Mouse (Mus musculus): ENCODE data around the gene Abi3. TPM values are rescaled to one million over a fixed set of nuclear protein-coding genes. Genes with fewer than 3 reads are reported as not detected.
A peak's percentile ranks its signal among the peaks of the same experiment; 100 is the strongest.

Abi3 gene
- polyA plus RNA-seq, 1 experiment from 2014 or later: 4.2 TPM

- Histone ChIP-seq H3K9ac (ENCODE audit: low read length) (no peak overlapping the region), H3K27ac (replicated peaks) (peak overlapping the region; percentile 49; the same call in 1 of the 2 replicates), H3K36me3 (ENCODE audit: control insufficient read depth, insufficient read depth, low read length) (no peaks in the 10 kb centered on the region), H3K27me3 (ENCODE audit: control insufficient read depth, insufficient read depth, low read length) (no peaks in the 10 kb centered on the region), H3K4me3 (ENCODE audit: low read depth, low read length) (no peak overlapping the region), H3K4me1 (replicated peaks; ENCODE audit: control insufficient read depth, insufficient read depth) (no peaks in the 10 kb centered on the region), H3K9me3 (ENCODE audit: control insufficient read depth, low read length) (no peaks in the 10 kb centered on the region), H3K4me2 (replicated peaks; ENCODE audit: low read depth) (no peak overlapping the region)
- ATAC-seq (ENCODE audit: low FRiP score, low TSS enrichment): peak; percentile 14; the same call in 1 of the 2 replicates
- WGBS: 56% methylated on average over 5 of the region's 5 CpGs
- TF ChIP-seq CTCF (IDR thresholded peaks at IDR 0.05; ENCODE audit: low read depth): no peak
- no peak for TF ChIP-seq EP300 (optimal IDR thresholded peaks at IDR 0.05)
- DNase-seq (ENCODE audit: low spot score): no peak
Measured at GRCm38 (mm10) chr11:95805010-95805409, 37.3 kb downstream of the Abi3 start.

- Histone ChIP-seq H3K27ac (replicated peaks) (no peak overlapping the region), H3K4me3 (ENCODE audit: low read depth, low read length) (no peak overlapping the region), H3K4me2 (replicated peaks; ENCODE audit: low read depth) (no peak overlapping the region), H3K36me3 (ENCODE audit: control insufficient read depth, insufficient read depth, low read length) (no peaks in the 10 kb centered on the region), H3K9me3 (ENCODE audit: control insufficient read depth, low read length) (no peaks in the 10 kb centered on the region), H3K27me3 (ENCODE audit: control insufficient read depth, insufficient read depth, low read length) (no peaks in the 10 kb centered on the region), H3K9ac (ENCODE audit: low read length) (no peak overlapping the region), H3K4me1 (replicated peaks; ENCODE audit: control insufficient read depth, insufficient read depth) (no peaks in the 10 kb centered on the region; the same call in 1 of the 2 replicates)
- no peak for ATAC-seq (ENCODE audit: low FRiP score, low TSS enrichment)
- WGBS: 68% methylated on average over 5 of the region's 5 CpGs
- no peak for TF ChIP-seq EP300 (optimal IDR thresholded peaks at IDR 0.05)
- TF ChIP-seq CTCF (IDR thresholded peaks at IDR 0.05; ENCODE audit: low read depth): no peak
- no peak for DNase-seq (ENCODE audit: low spot score)
Measured at GRCm38 (mm10) chr11:95795582-95795981, 46.7 kb downstream of the Abi3 start.

- no peaks in the 10 kb centered on the region for H3K27me3 ChIP-seq (ENCODE audit: control insufficient read depth, insufficient read depth, low read length)
- no peak overlapping the region for H3K4me2 ChIP-seq (replicated peaks; ENCODE audit: low read depth)
- no peak overlapping the region for H3K4me3 ChIP-seq (ENCODE audit: low read depth, low read length)
- TF ChIP-seq EP300 (optimal IDR thresholded peaks at IDR 0.05): no peak
- no peak for TF ChIP-seq CTCF (IDR thresholded peaks at IDR 0.05; ENCODE audit: low read depth)
- H3K27ac ChIP-seq (replicated peaks): no peak overlapping the region
- H3K4me1 ChIP-seq (replicated peaks; ENCODE audit: control insufficient read depth, insufficient read depth): no peaks in the 10 kb centered on the region; the same call in 1 of the 2 replicates
- ATAC-seq (ENCODE audit: low FRiP score, low TSS enrichment) (no peak), DNase-seq (ENCODE audit: low spot score) (no peak)
- H3K9me3 ChIP-seq (ENCODE audit: control insufficient read depth, low read length): no peaks in the 10 kb centered on the region
- H3K9ac ChIP-seq (ENCODE audit: low read length): no peak overlapping the region
- H3K36me3 ChIP-seq (ENCODE audit: control insufficient read depth, insufficient read depth, low read length): no peaks in the 10 kb centered on the region
- WGBS: 56% methylated on average over 5 of the region's 5 CpGs
Measured at GRCm38 (mm10) chr11:95794201-95794600, 48.1 kb downstream of the Abi3 start.

- Histone ChIP-seq H3K27ac (replicated peaks) (no peak overlapping the region), H3K9ac (ENCODE audit: low read length) (no peak overlapping the region), H3K27me3 (ENCODE audit: control insufficient read depth, insufficient read depth, low read length) (no peaks in the 10 kb centered on the region), H3K4me3 (ENCODE audit: low read depth, low read length) (no peak overlapping the region), H3K36me3 (ENCODE audit: control insufficient read depth, insufficient read depth, low read length) (no peaks in the 10 kb centered on the region), H3K9me3 (ENCODE audit: control insufficient read depth, low read length) (no peaks in the 10 kb centered on the region), H3K4me2 (replicated peaks; ENCODE audit: low read depth) (no peak overlapping the region), H3K4me1 (replicated peaks; ENCODE audit: control insufficient read depth, insufficient read depth) (no peaks in the 10 kb centered on the region; the same call in 1 of the 2 replicates)
- no peak for DNase-seq (ENCODE audit: low spot score)
- ATAC-seq (ENCODE audit: low FRiP score, low TSS enrichment): no peak
- WGBS: 93% methylated on average over 8 of the region's 8 CpGs
- no peak for TF ChIP-seq CTCF (IDR thresholded peaks at IDR 0.05; ENCODE audit: low read depth)
- no peak for TF ChIP-seq EP300 (optimal IDR thresholded peaks at IDR 0.05)
Measured at GRCm38 (mm10) chr11:95792950-95793509, 49.2 kb downstream of the Abi3 start.

- DNase-seq (ENCODE audit: low spot score) (no peak), ATAC-seq (ENCODE audit: low FRiP score, low TSS enrichment) (no peak)
- no peaks in the 10 kb centered on the region for H3K36me3 ChIP-seq (ENCODE audit: control insufficient read depth, insufficient read depth, low read length)
- TF ChIP-seq CTCF (IDR thresholded peaks at IDR 0.05; ENCODE audit: low read depth): no peak
- no peak for TF ChIP-seq EP300 (optimal IDR thresholded peaks at IDR 0.05)
- H3K9me3 ChIP-seq (ENCODE audit: control insufficient read depth, low read length): no peaks in the 10 kb centered on the region
- no peak overlapping the region for H3K9ac ChIP-seq (ENCODE audit: low read length)
- H3K4me3 ChIP-seq (ENCODE audit: low read depth, low read length): no peak overlapping the region
- H3K4me2 ChIP-seq (replicated peaks; ENCODE audit: low read depth): no peak overlapping the region
- H3K4me1 ChIP-seq (replicated peaks; ENCODE audit: control insufficient read depth, insufficient read depth): no peaks in the 10 kb centered on the region; the same call in 1 of the 2 replicates
- H3K27me3 ChIP-seq (ENCODE audit: control insufficient read depth, insufficient read depth, low read length): no peaks in the 10 kb centered on the region
- no peak overlapping the region for H3K27ac ChIP-seq (replicated peaks)
- 84% methylated on average over 13 of the region's 13 CpGs for WGBS
Measured at GRCm38 (mm10) chr11:95791787-95792186, 50.5 kb downstream of the Abi3 start.

GRCm38 (mm10) chr11:95789451-95789891 lies 52.8 kb downstream of the Abi3 start:
- ATAC-seq (ENCODE audit: low FRiP score, low TSS enrichment) (no peak), DNase-seq (ENCODE audit: low spot score) (no peak)
- Histone ChIP-seq H3K36me3 (ENCODE audit: control insufficient read depth, insufficient read depth, low read length) (no peaks in the 10 kb centered on the region), H3K27me3 (ENCODE audit: control insufficient read depth, insufficient read depth, low read length) (no peaks in the 10 kb centered on the region), H3K9ac (ENCODE audit: low read length) (no peak overlapping the region), H3K4me2 (replicated peaks; ENCODE audit: low read depth) (no peak overlapping the region), H3K9me3 (ENCODE audit: control insufficient read depth, low read length) (no peaks in the 10 kb centered on the region), H3K4me1 (replicated peaks; ENCODE audit: control insufficient read depth, insufficient read depth) (no peaks in the 10 kb centered on the region), H3K27ac (replicated peaks) (no peak overlapping the region), H3K4me3 (ENCODE audit: low read depth, low read length) (no peak overlapping the region)
- WGBS: 71% methylated on average over 8 of the region's 8 CpGs
- TF ChIP-seq EP300 (optimal IDR thresholded peaks at IDR 0.05) (no peak), CTCF (IDR thresholded peaks at IDR 0.05; ENCODE audit: low read depth) (no peak)
